Mouse (Mus musculus) c-Kit-negative CD71-positive TER-119-positive erythroid progenitor cells, embryonic 14.5 days (primary cell): ENCODE measurements around the gene Susd1.

Source experiments
- DNase-seq: peaks from one replicate; pipeline ENCODE4 v3.0.0-alpha.2; 2013; ENCODE audit warnings: low read depth, low spot score

Susd1 gene

GRCm38 (mm10) chr4:59340714-59341113 is 97.7 kb downstream of the Susd1 start:
- DNase-seq = peak; percentile 67

- no peak for DNase-seq
These were observed 98.4 kb downstream of the Susd1 start for GRCm38 (mm10) chr4:59340046-59340445.

- DNase-seq = no peak
These were observed 99.4 kb downstream of the Susd1 start for GRCm38 (mm10) chr4:59338896-59339535.

GRCm38 (mm10) chr4:59337533-59337885 is 100.9 kb downstream of the Susd1 start:
- DNase-seq = no peak

- DNase-seq = no peak
These were observed 101.4 kb downstream of the Susd1 start for GRCm38 (mm10) chr4:59336846-59337532.

- DNase-seq = no peak
These were observed 102.0 kb downstream of the Susd1 start for GRCm38 (mm10) chr4:59336439-59336809.

- no peak for DNase-seq
These were observed 102.6 kb downstream of the Susd1 start for GRCm38 (mm10) chr4:59335616-59336438.

GRCm38 (mm10) chr4:59335101-59335500 is 103.3 kb downstream of the Susd1 start:
- no peak for DNase-seq

- no peak for DNase-seq
These were observed 104.2 kb downstream of the Susd1 start for GRCm38 (mm10) chr4:59334236-59334635.

- DNase-seq = no peak
These were observed 105.0 kb downstream of the Susd1 start for GRCm38 (mm10) chr4:59333424-59333895.

- no peak for DNase-seq
These were observed 105.6 kb downstream of the Susd1 start for GRCm38 (mm10) chr4:59332691-59333423.

- no peak for DNase-seq
These were observed 106.3 kb downstream of the Susd1 start for GRCm38 (mm10) chr4:59332089-59332488.

- DNase-seq = no peak
These were observed 106.8 kb downstream of the Susd1 start for GRCm38 (mm10) chr4:59331633-59332032.

GRCm38 (mm10) chr4:59330961-59331604 is 107.3 kb downstream of the Susd1 start:
- DNase-seq = no peak

- DNase-seq = no peak
These were observed 108.8 kb downstream of the Susd1 start for GRCm38 (mm10) chr4:59329461-59330304.

GRCm38 (mm10) chr4:59328821-59329220 is 109.6 kb downstream of the Susd1 start:
- DNase-seq = no peak

GRCm38 (mm10) chr4:59327986-59328385 is 110.4 kb downstream of the Susd1 start:
- no peak for DNase-seq

- no peak for DNase-seq
These were observed 112.2 kb downstream of the Susd1 start for GRCm38 (mm10) chr4:59326031-59326760.

GRCm38 (mm10) chr4:59324317-59324716 is 114.1 kb downstream of the Susd1 start:
- no peak for DNase-seq

- no peak for DNase-seq
These were observed 115.2 kb downstream of the Susd1 start for GRCm38 (mm10) chr4:59323231-59323651.
